ENCODE assay signal across 10 mouse cellular contexts in genomic region chr10:108088883-108089282, GRCm38 (mm10).
DNase-seq lines count a peak whose midpoint lies in the region; ATAC-seq and TF ChIP-seq lines count a peak whose summit lies in the region.
"Had no signal": no experiment of that assay in that cellular context is flagged by ENCODE, and none has a peak within 500 bp of the region (broad histone marks: within the 10 kb centered on the region; RNA-seq: fewer than 3 reads in every experiment).

No protein-coding gene starts in this region.

- peak; percentile 88 for ATAC-seq in forebrain, postnatal 0 days

- peak overlapping the region; percentile 15; the same call in 1 of the 2 replicates for H3K4me2 ChIP-seq in forebrain, postnatal 0 days (ENCODE audit: low read depth)

- TF ChIP-seq CTCF in left cerebral cortex, adult 2 months (IDR thresholded peaks at IDR 0.05) = no peak
- no peak for TF ChIP-seq CTCF in forebrain, postnatal 0 days (IDR thresholded peaks at IDR 0.05; ENCODE audit: low read depth)

- no peak overlapping the region for H3K9ac ChIP-seq in forebrain, postnatal 0 days

- DNase-seq in left cerebral cortex, adult 2 months (ENCODE audit: extremely low spot score in 1 of 2, low spot score in 2 of 2) = peak in 1 of 2 experiments; percentile 37
- no peak for DNase-seq in left cerebral cortex, postnatal 4 days
- peak; percentile 45 for DNase-seq in forebrain, postnatal 0 days
- DNase-seq in heart, postnatal 36 days = peak; percentile 24 to 25
- DNase-seq in right cerebral cortex, postnatal 10 days (ENCODE audit: low spot score in 2 of 2) = peak; percentile 65 to 84
- no peak for DNase-seq in thymus, adult 18-20 months
- no peak for DNase-seq in gastrocnemius, postnatal 36 days
- DNase-seq in thymus, postnatal 0 days (ENCODE audit: low spot score) = no peak
- DNase-seq: spleen, adult 18-20 months had no signal

- peak overlapping the region; percentile 28 for H3K4me3 ChIP-seq in left cerebral cortex, adult 2 months
- no peak overlapping the region for H3K4me3 ChIP-seq in forebrain, postnatal 0 days (ENCODE audit: low read depth, low read length)

- H3K9me3 ChIP-seq in forebrain, postnatal 0 days (ENCODE audit: low read length) = no peaks in the 10 kb centered on the region

- intact Hi-C loops in left cerebral cortex, adult 2 months (cut with DNase I) = loop anchor here (2.0 kb wide), 1 partner anchor 74 kb away; the partner anchor contains the start of gene Ppp1r12a
- intact Hi-C loops in left cerebral cortex, postnatal 4 days (cut with DNase I) = no loop called here
- intact Hi-C loops in heart, postnatal 36 days (cut with DNase I) = loop anchor here (5.0 kb wide), 2 partner anchors 73 to 157 kb away; partner anchors contain the start of gene Ppp1r12a
- intact Hi-C loops in gastrocnemius, postnatal 36 days (cut with DNase I) = no loop called here

- peak overlapping the region; percentile 80 for H3K27ac ChIP-seq in left cerebral cortex, adult 2 months
- H3K27ac ChIP-seq in forebrain, postnatal 0 days (ENCODE audit: low read depth, low read length) = peak overlapping the region; percentile 72
- H3K27ac ChIP-seq: macrophage had no signal

- no peaks in the 10 kb centered on the region for H3K27me3 ChIP-seq in forebrain, postnatal 0 days (ENCODE audit: insufficient read depth, low read length)

- H3K4me1 ChIP-seq in forebrain, postnatal 0 days (ENCODE audit: insufficient read depth) = peaks cover 4% of the 10 kb centered on the region; the same call in 1 of the 2 replicates

- H3K36me3 ChIP-seq in forebrain, postnatal 0 days (ENCODE audit: insufficient read depth) = no peaks in the 10 kb centered on the region

- 55% methylated on average over 8 of the region's 8 CpGs for WGBS in forebrain, postnatal 0 days

Comparison
In these comparisons a context has a peak if more than half of its experiments do, and no peak if none do; other contexts are left out.
1. intact Hi-C loops: an anchor here in left cerebral cortex, adult 2 months (2.0 kb wide) and heart, postnatal 36 days (5.0 kb wide); none called in left cerebral cortex, postnatal 4 days and gastrocnemius, postnatal 36 days.
2. DNase-seq: peak in forebrain, postnatal 0 days (single experiment), heart, postnatal 36 days (2 of 2) and right cerebral cortex, postnatal 10 days (2 of 2); none in left cerebral cortex, postnatal 4 days (single experiment), thymus, adult 18-20 months (0 of 2), gastrocnemius, postnatal 36 days (0 of 2) and thymus, postnatal 0 days (single experiment).